Mouse (Mus musculus) lung, adult 2 months (tissue): ENCODE results near the gene Pde10a.

Experiments used
- CTCF ChIP-seq: fragments of 200-500 bp; IDR thresholded peaks from 2 replicates; pipeline ENCODE4 v1.5.1; 2011; ENCODE audit warnings: mild to moderate bottlenecking, low read length, control low read depth; ENCODE audit not compliant: insufficient read depth
- POLR2A ChIP-seq: fragments of 200-500 bp; IDR thresholded peaks from 2 replicates; pipeline ENCODE4 v1.6.1; 2011; ENCODE audit warnings: low read depth, mild to moderate bottlenecking, control low read depth, low read length, borderline replicate concordance; ENCODE audit errors: extremely low read depth

GRCm38 (mm10) chr17:8813773-8814491 is 288.8 kb downstream of the Pde10a start:
- TF ChIP-seq CTCF: no peak
- no peak for TF ChIP-seq POLR2A
